Mouse (Mus musculus) hindbrain, embryonic 16.5 days (tissue): ENCODE data around the gene Tpm4. TPM values are rescaled to one million over a fixed set of nuclear protein-coding genes. Genes with fewer than 3 reads are reported as not detected.

Experiments used
- ATAC-seq: fragments of 200-750 bp; cut with Nextera tagmentation; 2 replicates; pipeline ENCODE4 v1.8.0; 2017; ENCODE audit warnings: moderate TSS enrichment, moderate library complexity
- H3K27ac ChIP-seq: fragments of 300-500 bp; sonication (generic); 2 replicates; pipeline ENCODE4 v1.5.1; 2014; ENCODE audit warnings: low read depth, mild to moderate bottlenecking, control low read depth, low read length, moderate library complexity
- H3K27me3 ChIP-seq: fragments of 300-500 bp; sonication (generic); replicated peaks from 2 replicates; pipeline ENCODE4 v1.6.1; 2014; ENCODE audit warnings: low read length; ENCODE audit not compliant: control insufficient read depth, insufficient read depth
- H3K36me3 ChIP-seq: fragments of 300-500 bp; sonication (generic); 2 replicates; pipeline ENCODE4 v1.6.1; 2014; ENCODE audit warnings: mild to moderate bottlenecking, low read length, moderate library complexity, mixed read lengths; ENCODE audit not compliant: control insufficient read depth, insufficient read depth
- H3K4me1 ChIP-seq: fragments of 300-500 bp; sonication (generic); 2 replicates; pipeline ENCODE4 v1.6.1; 2014; ENCODE audit warnings: low read depth, low read length; ENCODE audit not compliant: control insufficient read depth, insufficient read depth
- H3K4me2 ChIP-seq: fragments of 300-500 bp; sonication (generic); 2 replicates; pipeline ENCODE4 v1.6.1; 2014; ENCODE audit warnings: mild to moderate bottlenecking, low read length, control low read depth, moderate library complexity
- H3K4me3 ChIP-seq: fragments of 300-500 bp; sonication (generic); 2 replicates; pipeline ENCODE4 v1.5.1; 2014; ENCODE audit warnings: mild to moderate bottlenecking, low read length, control low read depth, moderate library complexity
- H3K9ac ChIP-seq: fragments of 300-500 bp; sonication (generic); 2 replicates; pipeline ENCODE4 v1.6.1; 2014; ENCODE audit warnings: low read depth, mild to moderate bottlenecking, control low read depth, low read length, moderate library complexity
- H3K9me3 ChIP-seq: fragments of 300-500 bp; sonication (generic); 2 replicates; pipeline ENCODE4 v1.6.1; 2014; ENCODE audit warnings: mild to moderate bottlenecking, low read length, moderate library complexity; ENCODE audit not compliant: control insufficient read depth
- WGBS: fragments of 180-500 bp; shearing (Covaris S2); extraction: QIAGEN DNeasy Blood & Tissue Kit; methylation state at CpG from one replicate; pipeline ENCODE4 v1.1.7; 2014; 5-methylcytosine and 5-hydroxymethylcytosine counted together
- polyA plus RNA-seq: library from polyadenylated mRNA; unstranded; fragments of >200 nt; fragmentation: Nextera tagmentation; extraction: Ambion mirVana; gene quantifications from 2 replicates; pipeline ENCODE4 v1.2.1, GENCODE M21; 2015

Tpm4 gene
- polyA plus RNA-seq, 1 experiment from 2014 or later: 174 TPM

- no peak overlapping the region for H3K9ac ChIP-seq
- H3K4me1 ChIP-seq: no peaks in the 10 kb centered on the region
- no peaks in the 10 kb centered on the region for H3K9me3 ChIP-seq
- H3K4me3 ChIP-seq: no peak overlapping the region
- H3K4me2 ChIP-seq: no peak overlapping the region
- H3K27me3 ChIP-seq: no peaks in the 10 kb centered on the region
- no peak for ATAC-seq
- H3K27ac ChIP-seq: no peak overlapping the region
- no peaks in the 10 kb centered on the region for H3K36me3 ChIP-seq
Observed at GRCm38 (mm10) chr8:72192065-72192464, 57.3 kb downstream of the Tpm4 start.

GRCm38 (mm10) chr8:72197997-72198396, 63.2 kb downstream of the Tpm4 start:
- Histone ChIP-seq H3K36me3 (no peaks in the 10 kb centered on the region), H3K27me3 (no peaks in the 10 kb centered on the region), H3K9me3 (peaks cover 7% of the 10 kb centered on the region), H3K4me3 (no peak overlapping the region), H3K9ac (no peak overlapping the region), H3K27ac (no peak overlapping the region), H3K4me1 (no peaks in the 10 kb centered on the region), H3K4me2 (no peak overlapping the region)
- WGBS: 66% methylated on average over 8 of the region's 8 CpGs
- ATAC-seq: no peak

Other genes with a start within 250 kb of the Tpm4 start
- 12.9 and 16.1 TPM in 2 replicates for gene Zfp882, start 226.4 kb upstream of the Tpm4 start, polyA plus RNA-seq
- 33.3 and 34.6 TPM in 2 replicates for gene Zfp617, start 226.3 kb upstream of the Tpm4 start, polyA plus RNA-seq
- 16.8 and 18.5 TPM in 2 replicates for gene Zfp961, start 183.9 kb upstream of the Tpm4 start, polyA plus RNA-seq
- 0.88 and 0.92 TPM in 2 replicates for gene Cyp4f18, start 125.3 kb upstream of the Tpm4 start, polyA plus RNA-seq
- not detected in 2 replicates for gene Olfr372, start 93.8 kb upstream of the Tpm4 start, polyA plus RNA-seq
- gene Olfr373, start 51.8 kb upstream of the Tpm4 start, polyA plus RNA-seq: not detected in 2 replicates
- gene Olfr374, start 27.9 kb upstream of the Tpm4 start, polyA plus RNA-seq: 0.03 TPM in 1 of 2 replicates, not detected in the other
- 84.3 and 87.7 TPM in 2 replicates for gene Rab8a, start 26.2 kb downstream of the Tpm4 start, polyA plus RNA-seq
- not detected in 2 replicates for gene Hsh2d, start 54.7 kb downstream of the Tpm4 start, polyA plus RNA-seq
- gene Cib3, start 77.9 kb downstream of the Tpm4 start, polyA plus RNA-seq: not detected in 2 replicates
- not detected in 2 replicates for gene Gm11034, start 78.7 kb downstream of the Tpm4 start, polyA plus RNA-seq
- 95.0 and 98.2 TPM in 2 replicates for gene Fam32a, start 84.8 kb downstream of the Tpm4 start, polyA plus RNA-seq
- 264 and 287 TPM in 2 replicates for gene Ap1m1, start 105.0 kb downstream of the Tpm4 start, polyA plus RNA-seq
- gene Gm10282, start 170.3 kb downstream of the Tpm4 start, polyA plus RNA-seq: 10.1 and 14.5 TPM in 2 replicates
- gene Klf2, start 184.1 kb downstream of the Tpm4 start, polyA plus RNA-seq: 5.1 and 5.4 TPM in 2 replicates